19 mouse cellular contexts compared by ENCODE assay signal in genomic region chr6:126537512-126537911, GRCm38 (mm10).
"Had no signal": no experiment of that assay in that cellular context is flagged by ENCODE, and none has a peak within 500 bp of the region (broad histone marks: within the 10 kb centered on the region; RNA-seq: fewer than 3 reads in every experiment).

No protein-coding gene starts in this region.

- H3K4me3 ChIP-seq: limb, embryonic 12.5 days; limb, embryonic 15.5 days; lung, embryonic 15.5 days; megakaryocyte, embryonic 14.5 days; midbrain, embryonic 12.5 days had no signal

- H3K27ac ChIP-seq: limb, embryonic 12.5 days; limb, embryonic 15.5 days; liver, embryonic 14.5 days; lung, embryonic 15.5 days; midbrain, embryonic 12.5 days; stomach, postnatal 0 days had no signal

- H3K9me3 ChIP-seq: limb, embryonic 12.5 days; limb, embryonic 15.5 days; lung, embryonic 15.5 days; megakaryocyte, embryonic 14.5 days; midbrain, embryonic 12.5 days had no signal

- DNase-seq: kidney, adult 9 months; kidney, postnatal 14 days; kidney, postnatal 4 days; left cerebral cortex, postnatal 4 days; liver, postnatal 0 days; lung, postnatal 36 days; right cerebral cortex, postnatal 14 days; right cerebral cortex, postnatal 4 days; thymus, adult 2 months; thymus, postnatal 14 days; thymus, postnatal 4 days had no signal

- H3K4me2 ChIP-seq: limb, embryonic 12.5 days; limb, embryonic 15.5 days; liver, embryonic 11.5 days; lung, embryonic 15.5 days; midbrain, embryonic 12.5 days had no signal

- H3K9ac ChIP-seq: limb, embryonic 12.5 days; limb, embryonic 15.5 days; liver, embryonic 14.5 days; liver, postnatal 0 days; lung, embryonic 15.5 days; midbrain, embryonic 12.5 days had no signal

- ATAC-seq: liver, postnatal 0 days had no signal

- H3K36me3 ChIP-seq: limb, embryonic 12.5 days; limb, embryonic 15.5 days; lung, embryonic 15.5 days; midbrain, embryonic 12.5 days had no signal
